Mouse (Mus musculus): ENCODE data around the gene 1700001C19Rik. TPM values are rescaled to one million over a fixed set of nuclear protein-coding genes. Genes with fewer than 3 reads are reported as not detected.
"Not testable (repeated sequence)": the region's sequence is repeated elsewhere in the genome, so short reads cannot be mapped to it uniquely, and the experiment has no call there.

Gene 1700001C19Rik
- total RNA-seq, 2 experiments from 2014 or later: not detected

DNA sequence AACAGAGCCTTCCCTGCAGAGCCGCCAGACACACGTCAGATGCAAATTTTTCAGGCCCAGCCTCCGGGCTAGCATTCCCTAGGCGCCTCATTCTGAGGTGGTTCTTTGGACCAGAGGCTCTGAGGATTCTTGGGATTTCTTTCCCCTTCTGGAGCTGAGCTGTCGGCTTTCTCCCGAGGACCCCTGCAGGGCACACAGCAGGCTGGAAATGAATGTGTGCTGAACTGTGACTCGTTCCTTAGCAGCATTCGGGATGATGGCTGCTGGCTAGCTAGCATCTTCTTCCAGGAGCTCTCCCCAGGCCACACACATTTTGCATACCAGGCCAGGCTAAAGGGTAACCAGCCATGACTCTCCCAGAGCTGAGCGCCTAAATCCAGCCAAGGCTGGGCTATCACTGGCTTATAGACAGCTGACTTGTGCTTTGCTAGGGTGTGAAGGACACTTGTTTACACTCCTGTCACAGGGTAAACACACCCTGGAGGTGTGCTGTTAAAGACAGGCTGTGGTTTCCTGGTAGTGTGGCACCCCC, 3.2 kb upstream of the 1700001C19Rik start:
- no peak for ATAC-seq (replicated peaks; ENCODE audit: low FRiP score, low TSS enrichment, poor library complexity, severe bottlenecking)

DNA sequence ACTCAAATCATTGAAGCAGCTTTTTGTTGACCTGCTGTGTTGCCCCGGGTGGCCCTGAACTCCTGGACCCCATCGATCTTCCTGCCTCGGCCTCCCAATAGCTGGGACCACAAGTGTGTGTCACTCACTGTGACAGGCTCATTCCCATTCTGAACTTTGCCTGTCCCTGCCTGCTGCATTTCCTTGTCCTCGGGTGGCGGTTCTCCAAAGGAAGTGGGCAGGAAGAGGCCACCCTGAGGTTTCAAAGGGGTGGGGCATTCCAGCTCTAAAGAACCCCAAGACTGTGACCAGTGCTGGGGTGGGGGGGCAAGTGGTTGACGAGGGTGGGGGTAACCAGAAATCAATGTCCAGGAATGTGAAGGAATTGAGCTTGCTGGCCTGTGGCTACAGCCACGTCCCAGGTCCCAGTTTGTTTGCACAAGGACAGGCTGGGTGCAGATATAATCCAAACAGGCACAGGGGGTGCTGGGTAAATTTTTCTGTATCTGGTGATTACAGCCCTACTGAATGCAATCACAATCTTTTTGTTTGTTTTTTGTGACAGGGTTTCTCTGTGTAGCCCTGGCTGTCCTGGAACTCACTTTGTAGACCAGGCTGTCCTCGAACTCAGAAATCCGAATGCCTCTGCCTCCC, 2.3 kb upstream of the 1700001C19Rik start:
- ATAC-seq (replicated peaks; ENCODE audit: low FRiP score, low TSS enrichment, poor library complexity, severe bottlenecking): no peak

DNA sequence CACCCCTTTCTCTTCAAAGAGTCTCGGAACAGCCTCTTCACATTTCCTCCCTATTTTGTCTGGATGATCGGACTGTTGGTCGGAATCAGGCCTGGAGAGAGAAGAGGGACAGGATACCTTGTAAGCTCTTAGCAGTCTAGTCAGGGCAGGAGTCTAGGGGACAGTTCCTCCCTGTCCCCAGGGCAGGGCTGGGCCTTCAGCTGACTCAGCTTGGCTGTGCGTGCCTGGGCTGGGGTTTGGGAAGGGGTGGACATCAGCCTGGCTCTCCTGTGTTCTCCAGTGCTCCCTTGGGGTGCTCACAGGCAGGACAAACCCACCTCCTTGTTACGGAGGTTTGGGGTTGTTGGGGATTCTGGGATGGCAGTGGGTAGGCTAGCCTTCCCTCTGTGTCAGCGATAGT, 1.4 kb upstream of the 1700001C19Rik start:
- ATAC-seq (replicated peaks; ENCODE audit: low FRiP score, low TSS enrichment, poor library complexity, severe bottlenecking): no peak

DNA sequence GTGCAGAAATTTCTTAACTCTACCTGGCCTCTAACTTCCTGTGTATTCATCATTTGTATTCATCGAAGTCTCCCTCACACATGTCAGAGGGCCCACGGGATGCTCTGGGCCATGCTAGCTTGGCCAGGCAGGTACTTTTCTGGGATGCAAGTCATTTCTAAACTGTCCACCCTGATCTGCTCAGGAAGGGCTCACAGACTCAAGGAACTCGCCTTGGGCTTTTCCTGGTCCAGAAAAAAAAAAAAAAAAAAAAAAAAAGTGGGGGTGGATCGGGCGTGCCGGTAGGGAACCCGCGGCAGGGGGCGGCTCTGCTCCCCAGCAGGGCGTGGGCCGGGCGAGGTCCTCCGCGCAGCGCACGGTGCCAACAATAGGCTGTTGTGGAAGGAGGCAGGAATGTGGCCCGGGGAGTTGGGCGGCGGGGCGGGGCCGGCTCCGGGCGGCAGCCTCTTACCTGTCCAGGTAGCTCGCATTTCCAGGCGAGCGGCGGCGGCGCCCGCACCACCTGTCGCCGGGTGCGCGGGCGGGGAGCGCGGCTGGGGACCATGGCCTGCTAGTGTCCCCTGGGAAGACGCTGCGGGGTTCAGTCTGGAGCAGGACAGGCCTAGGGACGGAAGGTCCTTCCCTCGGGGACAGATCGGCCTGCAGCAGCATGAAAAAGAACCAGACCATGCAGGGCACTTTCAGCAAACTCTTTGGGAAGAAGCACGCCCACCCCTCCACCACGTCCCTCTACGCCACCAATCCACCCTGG, 845 bp downstream of the 1700001C19Rik start, which contains the start of gene AI661453:
Gene AI661453 (plus strand): TSS at position 460 of the 751 bp plus-strand sequence.
- no peak for ATAC-seq (replicated peaks; ENCODE audit: low FRiP score, low TSS enrichment, poor library complexity, severe bottlenecking)

DNA sequence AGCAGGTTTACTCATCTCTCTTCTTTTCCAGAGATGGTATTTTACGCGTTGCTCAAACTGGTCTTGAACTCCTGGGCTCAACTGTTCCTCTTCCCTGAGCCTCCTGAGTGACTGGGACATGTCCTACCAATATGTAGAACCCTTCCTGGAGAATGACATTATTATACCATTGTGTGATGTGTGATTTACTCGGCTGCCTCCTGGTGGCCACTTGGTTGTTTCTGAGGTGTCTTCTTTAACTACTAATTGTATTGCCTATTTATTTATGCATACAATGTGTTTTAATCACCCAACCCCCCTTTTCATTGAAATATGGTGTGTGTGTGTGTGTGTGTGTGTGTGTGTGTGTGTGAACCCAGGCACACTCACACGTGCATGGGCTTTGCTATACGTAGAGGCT, 6.4 kb downstream of the 1700001C19Rik start:
- no peak for ATAC-seq (replicated peaks; ENCODE audit: low FRiP score, low TSS enrichment, poor library complexity, severe bottlenecking)

DNA sequence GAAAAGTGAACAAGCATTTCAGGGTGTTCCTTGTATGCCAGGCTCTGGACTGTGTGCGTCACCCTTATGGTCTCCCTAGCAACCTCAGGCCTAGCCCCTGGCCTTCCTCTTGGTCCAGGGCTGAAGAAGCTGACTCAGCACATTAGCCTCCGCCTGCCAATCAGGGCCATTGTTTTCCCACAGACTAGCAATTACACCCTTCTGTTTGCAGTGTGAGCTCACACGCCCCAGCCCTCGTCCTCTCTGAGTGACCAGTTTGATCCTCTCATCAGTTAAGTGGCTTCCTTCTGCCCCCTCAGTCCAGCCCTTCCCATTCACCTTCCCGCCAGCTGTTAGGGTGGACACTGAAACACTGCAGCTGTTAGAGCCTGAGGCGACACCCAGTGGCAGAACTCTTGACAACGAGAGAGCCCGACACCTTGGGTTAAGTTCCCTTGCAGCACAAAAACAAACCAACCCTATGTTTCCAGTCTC, 8.3 kb downstream of the 1700001C19Rik start:
- peak; percentile 46 for ATAC-seq (replicated peaks; ENCODE audit: low FRiP score, low TSS enrichment, poor library complexity, severe bottlenecking)

DNA sequence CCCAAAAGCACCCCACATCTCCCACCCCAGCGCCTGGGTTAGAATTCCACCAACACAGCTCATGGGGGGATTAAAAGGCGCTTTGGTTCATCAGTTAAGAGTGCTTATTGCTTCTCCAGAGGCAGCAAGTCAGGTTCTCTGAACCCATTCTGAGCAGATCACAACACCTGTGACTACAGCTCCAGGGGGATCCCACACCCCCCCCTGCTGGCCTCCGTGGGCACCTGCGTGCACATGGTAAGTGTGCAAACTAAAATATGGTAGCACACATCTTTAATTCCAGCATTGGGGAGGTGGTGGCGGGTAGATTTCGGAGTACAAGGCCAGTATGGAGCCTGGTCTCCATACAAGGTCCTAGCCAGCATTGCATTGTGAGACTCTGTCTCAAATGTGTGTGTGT, 9.9 kb downstream of the 1700001C19Rik start:
- ATAC-seq (replicated peaks; ENCODE audit: low FRiP score, low TSS enrichment, poor library complexity, severe bottlenecking): 0 out of 2 replicates have a peak, but pooled peaks have one; percentile 45

DNA sequence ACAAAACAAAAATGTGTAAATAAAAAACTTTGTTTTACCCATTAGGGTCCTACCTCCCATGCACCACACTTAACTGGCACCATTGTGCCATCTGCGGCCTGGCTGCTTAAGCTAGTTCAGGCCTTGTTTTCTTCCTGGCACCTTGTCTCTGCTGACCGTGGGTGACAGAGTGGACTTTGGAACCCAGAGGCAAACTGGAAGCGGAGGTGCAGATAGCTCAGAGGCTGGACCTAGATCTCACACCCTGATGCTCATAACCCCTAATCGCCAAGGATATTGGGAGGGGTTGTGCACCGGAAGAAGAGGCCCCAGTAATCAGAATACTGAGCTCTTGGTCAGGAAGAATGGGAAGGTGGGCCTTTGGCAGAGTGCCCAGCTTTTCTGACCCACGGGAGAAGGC, 13.0 kb downstream of the 1700001C19Rik start:
- no peak for ATAC-seq (replicated peaks; ENCODE audit: low FRiP score, low TSS enrichment, poor library complexity, severe bottlenecking)

DNA sequence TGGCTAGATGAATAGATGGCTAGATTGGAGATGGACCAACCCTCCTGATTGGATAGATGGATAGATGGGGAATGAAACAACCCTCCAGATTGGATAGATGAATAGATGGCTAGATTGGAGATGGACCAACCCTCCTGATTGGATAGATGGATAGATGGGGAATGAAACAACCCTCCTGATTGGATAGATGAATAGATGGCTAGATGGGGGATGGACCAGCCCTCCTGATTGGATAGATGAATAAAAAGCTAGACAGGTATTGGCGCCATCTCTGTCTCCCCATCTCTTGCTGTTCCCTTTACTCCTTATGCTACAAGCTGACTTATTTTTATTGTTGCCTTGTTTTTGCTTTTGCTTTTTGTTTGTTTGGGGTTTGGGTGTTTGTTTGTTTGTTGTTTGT, 14.6 kb downstream of the 1700001C19Rik start:
- ATAC-seq (replicated peaks; ENCODE audit: low FRiP score, low TSS enrichment, poor library complexity, severe bottlenecking): not testable (repeated sequence)

DNA sequence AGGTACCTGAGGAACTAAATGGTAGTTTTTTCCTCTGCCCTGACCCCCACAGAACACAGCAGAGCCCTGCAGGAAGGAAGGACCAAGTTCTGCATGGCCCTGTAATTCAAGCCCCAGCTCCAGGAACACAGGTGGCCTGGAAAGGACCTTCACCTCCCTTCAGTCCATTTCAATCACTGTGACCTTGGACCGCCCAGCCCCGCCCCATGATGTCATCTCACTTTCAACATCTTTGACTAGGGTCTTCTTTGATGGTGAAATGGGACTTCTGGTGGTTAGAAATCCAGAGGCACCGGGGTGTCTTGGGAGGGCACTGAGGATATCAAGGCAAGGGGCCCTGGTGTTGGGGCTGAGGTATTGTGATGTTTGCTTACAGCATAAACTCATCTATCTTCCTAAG, 15.6 kb downstream of the 1700001C19Rik start:
- no peak for ATAC-seq (replicated peaks; ENCODE audit: low FRiP score, low TSS enrichment, poor library complexity, severe bottlenecking)

DNA sequence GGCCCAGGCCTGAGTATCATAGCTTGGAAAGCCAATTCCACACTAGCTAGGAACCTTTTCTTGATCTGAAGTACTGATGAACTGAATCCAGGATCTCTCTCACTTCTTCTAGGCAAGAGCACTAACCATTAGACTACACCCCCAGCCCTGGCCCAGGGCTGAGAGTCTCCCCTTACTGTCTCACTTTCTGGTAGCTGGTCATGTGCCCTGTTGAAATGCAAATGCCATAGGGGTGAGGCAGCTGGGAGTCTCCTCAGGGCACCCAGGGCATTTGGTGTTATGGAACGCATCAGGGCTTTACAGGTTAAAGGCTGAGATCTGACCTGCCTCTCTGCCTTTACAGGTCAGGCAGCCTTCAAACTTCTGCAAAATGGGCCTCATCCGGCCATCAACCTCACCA, 17.0 kb downstream of the 1700001C19Rik start:
- ATAC-seq (replicated peaks; ENCODE audit: low FRiP score, low TSS enrichment, poor library complexity, severe bottlenecking): no peak

DNA sequence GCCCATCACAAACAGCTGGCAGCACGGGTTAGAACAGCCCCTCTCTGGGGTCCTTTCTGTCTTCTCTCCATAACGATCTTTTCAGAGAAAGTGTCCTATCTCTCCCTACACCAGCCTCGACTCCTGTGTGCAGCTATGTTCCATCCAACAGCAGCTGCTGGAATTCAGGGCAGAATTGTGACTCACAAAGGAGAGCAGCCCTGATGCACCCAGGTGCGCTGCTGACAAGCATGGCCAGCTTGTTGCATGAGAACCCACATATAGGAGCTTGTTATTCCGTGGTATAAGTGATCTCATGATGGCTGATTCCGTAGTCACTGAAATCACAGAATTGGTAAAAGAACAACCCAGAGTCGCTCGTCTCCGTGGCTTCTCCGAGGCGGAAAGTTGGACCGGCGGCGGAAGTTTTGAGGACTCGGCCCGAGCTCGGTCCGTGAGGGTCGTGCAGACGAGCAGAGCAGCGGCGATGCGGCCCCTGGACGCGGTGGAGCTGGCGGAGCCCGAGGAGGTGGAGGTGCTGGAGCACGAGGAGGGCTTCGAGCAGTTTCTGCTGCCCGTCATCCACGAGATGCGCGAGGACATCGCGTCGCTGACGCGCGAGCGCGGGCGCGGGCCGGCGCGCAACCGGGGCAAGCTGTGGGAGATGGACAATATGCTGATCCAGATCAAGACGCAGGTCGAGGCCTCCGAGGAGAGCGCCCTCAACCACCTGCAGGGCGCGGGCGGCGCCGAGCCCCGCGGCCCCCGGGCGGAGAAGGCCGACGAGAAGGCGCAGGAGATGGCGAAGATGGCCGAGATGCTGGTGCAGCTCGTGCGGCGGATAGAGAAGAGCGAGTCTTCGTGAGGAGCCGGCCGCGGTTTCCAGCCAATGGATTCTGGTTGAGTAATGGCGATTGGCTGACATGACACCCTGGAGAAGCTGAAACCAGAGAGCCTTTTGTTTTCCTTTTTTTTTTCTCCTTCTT, 27.0 kb downstream of the 1700001C19Rik start:
- ATAC-seq (replicated peaks; ENCODE audit: low FRiP score, low TSS enrichment, poor library complexity, severe bottlenecking): peak; percentile 60

DNA sequence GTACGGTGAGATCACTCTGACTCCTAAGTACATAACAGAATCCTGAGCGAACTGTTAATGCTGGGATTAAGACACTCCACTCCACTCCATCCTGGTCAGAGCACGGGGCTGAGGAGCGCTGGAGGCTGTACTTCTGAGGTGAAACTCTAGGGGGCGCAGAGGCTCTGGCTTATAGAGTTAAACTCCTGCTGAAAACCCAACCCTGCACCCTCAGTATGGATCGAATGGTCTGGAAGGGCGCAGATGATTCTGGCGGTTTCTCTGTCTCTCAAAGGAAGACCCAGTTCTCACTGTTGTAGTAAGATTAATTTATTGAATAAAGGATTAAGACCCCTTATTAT, 28.6 kb downstream of the 1700001C19Rik start:
- peak; percentile 83 for ATAC-seq (replicated peaks; ENCODE audit: low FRiP score, low TSS enrichment, poor library complexity, severe bottlenecking)

DNA sequence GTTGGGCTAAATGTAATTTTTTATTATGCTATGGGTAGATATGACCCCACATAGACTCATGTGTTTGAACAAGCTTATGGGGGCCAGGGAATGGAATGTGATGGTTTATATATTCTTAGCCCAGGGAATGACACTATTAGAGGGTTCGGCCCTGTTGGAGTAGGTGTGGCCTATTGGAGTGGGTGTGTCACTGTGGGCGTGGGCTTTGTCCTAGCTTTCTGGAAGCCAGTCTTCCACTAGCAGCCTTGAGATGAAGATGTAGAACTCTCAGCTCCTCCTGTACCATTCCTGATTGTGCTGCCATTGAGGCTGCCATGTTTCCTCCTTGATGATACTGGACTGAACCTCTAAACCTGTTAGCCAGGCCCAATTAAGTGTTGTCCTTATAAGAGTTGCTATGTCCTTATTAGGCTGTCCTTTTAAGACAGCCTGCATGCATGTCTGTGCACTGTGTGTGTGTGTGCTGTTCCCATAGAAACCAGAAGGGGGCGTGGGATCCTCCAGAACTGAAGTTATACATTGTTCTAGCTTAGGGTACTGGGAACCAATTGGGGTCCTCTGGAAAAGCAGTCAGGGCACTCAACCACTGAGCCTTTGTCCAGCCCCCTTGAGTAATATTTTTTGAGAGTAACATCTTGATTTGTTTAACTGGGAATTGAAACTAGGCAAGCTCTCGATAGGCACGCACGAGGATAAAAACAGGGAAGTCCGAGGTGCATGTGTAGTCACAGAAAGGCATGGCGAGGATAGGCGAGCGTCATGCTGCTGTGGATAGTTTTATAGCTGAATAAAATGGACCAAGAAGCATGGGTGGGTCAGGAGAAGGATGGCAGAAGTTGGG, 29.2 kb downstream of the 1700001C19Rik start:
- no peak for ATAC-seq (replicated peaks; ENCODE audit: low FRiP score, low TSS enrichment, poor library complexity, severe bottlenecking)

DNA sequence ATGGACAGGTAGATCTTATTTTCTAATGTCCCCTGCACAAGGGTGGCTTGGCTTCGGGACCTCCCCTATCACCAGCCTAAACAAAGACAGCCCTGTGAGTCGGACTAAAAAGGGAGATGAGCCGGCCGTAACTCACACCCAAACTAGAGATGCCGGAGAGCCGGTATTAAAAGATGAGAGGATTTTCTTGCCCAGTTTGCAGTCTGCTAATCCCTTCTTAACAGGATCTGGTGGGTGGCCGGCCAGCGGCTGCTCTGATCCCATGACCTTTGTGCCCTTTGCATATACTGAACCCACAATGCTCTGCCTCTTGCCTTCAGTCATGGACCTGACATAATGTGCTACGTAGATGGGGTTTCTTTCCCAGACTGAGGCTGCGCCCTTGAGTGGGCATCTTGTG, 36.7 kb downstream of the 1700001C19Rik start, which contains the start of gene Guca1a:
Gene Guca1a (minus strand): TSS at position 134 of the 400 bp plus-strand sequence.
- no peak for ATAC-seq (replicated peaks; ENCODE audit: low FRiP score, low TSS enrichment, poor library complexity, severe bottlenecking)

DNA sequence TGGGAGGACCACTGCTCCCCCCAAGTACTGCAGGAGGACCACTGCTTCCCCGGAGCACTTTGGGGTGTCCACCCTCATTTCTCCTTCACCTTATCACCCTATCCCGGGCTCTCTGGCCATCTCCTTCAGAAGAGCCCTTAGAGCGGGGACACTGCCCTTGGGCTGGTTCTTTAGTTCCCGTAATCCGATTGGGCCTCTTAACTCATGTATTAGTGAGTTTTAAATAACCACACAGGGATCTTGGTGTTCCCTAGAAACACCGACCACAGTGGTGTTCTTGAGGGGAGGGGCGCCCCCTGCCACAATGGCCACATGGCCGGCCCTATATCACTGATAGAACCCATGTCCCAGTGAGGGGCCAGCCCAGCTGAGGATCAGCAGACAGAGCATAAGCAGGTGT, 38.1 kb downstream of the 1700001C19Rik start:
- no peak for ATAC-seq (replicated peaks; ENCODE audit: low FRiP score, low TSS enrichment, poor library complexity, severe bottlenecking)

DNA sequence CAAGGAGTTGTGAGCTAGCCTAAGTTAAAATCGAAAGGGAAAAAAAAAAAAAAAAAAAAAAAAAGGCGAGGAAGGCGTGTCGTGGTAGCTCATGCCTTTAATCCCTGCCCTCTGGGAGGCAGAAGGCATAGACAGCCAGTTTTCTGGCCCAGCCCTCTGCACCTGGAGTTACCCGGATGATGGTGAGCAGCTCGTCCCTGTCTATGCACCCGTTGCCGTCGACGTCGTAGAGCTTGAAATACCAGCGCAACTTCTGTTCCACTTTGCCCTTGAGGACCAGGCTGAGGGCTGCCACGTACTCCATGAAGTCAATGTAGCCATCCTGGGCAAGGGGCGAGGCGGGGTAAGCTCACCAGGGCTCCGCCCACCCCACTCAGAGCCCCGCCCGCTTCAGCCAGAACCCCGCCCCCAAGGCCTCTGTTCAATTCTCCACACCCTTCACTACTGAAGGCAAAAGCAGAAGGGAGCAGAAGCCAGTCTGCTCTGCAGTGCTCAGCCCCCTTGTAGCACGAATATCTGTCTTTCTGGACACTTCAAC, 41.7 kb downstream of the 1700001C19Rik start:
- peak; percentile 95 for ATAC-seq (replicated peaks; ENCODE audit: low FRiP score, low TSS enrichment, poor library complexity, severe bottlenecking)

DNA sequence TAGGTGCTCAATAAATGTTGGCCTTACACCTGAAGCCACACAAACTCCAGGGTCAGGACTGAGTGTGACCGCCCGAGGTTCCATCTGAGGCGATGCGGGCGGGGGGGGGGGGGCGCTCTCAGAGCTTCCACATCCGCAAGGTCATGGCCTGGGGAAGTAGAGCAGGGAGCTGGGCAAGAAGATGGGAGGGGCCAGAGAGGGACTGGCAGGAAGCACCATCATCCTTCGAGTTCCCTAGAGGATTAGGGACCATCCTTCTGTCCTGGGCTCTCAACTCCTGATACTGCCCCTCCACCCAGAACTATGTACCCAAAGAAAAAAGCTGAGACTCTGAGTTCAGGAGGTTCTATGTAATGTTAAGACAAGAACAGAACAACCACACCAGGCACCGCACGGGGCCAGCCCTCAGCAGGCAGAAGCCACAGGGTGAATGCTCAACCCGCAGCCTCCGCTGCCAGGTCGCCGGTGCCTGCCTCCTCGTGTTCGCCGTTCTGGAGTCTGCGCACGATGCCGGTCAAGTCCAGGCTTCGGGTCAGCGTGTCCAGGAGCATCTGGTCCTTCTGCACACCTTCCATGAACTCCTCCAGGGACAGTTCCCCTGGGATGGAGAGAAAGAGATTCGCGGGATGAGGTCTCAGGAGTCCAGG, 42.8 kb downstream of the 1700001C19Rik start:
- peak; percentile 40; the same call in 1 of the 2 replicates for ATAC-seq (replicated peaks; ENCODE audit: low FRiP score, low TSS enrichment, poor library complexity, severe bottlenecking)

Data from megakaryocyte-erythroid progenitor cell, adult 5-6 weeks (primary cell).